Mouse (Mus musculus): ENCODE measurements at regions not wholly inside any gene's neighbourhood (a gene's known extent, or its start where the extent isn't known, plus 50 kb on each side); places are given as distances from the start of the nearest gene placed in this dataset. TPM values are rescaled to one million over a fixed set of nuclear protein-coding genes. Genes with fewer than 3 reads are reported as not detected.

DNA sequence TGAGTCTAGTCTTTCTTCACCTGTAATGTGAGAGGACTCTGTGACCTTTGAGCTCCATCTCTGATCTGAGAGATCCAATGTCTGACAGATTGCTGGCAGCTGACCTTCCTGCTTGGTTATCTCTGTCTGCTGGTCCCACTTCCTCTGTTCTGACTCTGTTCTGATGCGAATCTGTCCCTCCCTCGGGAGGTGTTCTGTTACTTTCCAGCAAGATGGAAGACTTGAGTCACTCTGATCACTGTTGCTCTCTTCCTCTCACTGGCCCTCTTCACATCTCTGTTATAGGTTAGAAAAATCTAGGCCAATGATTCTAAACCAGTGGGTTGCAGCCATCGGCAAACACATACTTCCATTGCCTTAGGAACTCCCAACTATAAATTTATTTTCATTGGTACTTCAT, 264.6 kb downstream of the Gm19410 start:
- no peaks in the 10 kb centered on the region for H3K9me3 ChIP-seq
- WGBS = 85% methylated on average over 3 of the region's 3 CpGs
- no peaks in the 10 kb centered on the region for H3K27me3 ChIP-seq (replicated peaks)
- H3K9ac ChIP-seq = no peak overlapping the region
- no peaks in the 10 kb centered on the region for H3K36me3 ChIP-seq
- no peak for ATAC-seq (ENCODE audit: low FRiP score, low read depth)
- H3K4me3 ChIP-seq = no peak overlapping the region
- H3K27ac ChIP-seq = no peak overlapping the region
- no peak overlapping the region for H3K4me2 ChIP-seq (replicated peaks)
- H3K4me1 ChIP-seq = no peaks in the 10 kb centered on the region

DNA sequence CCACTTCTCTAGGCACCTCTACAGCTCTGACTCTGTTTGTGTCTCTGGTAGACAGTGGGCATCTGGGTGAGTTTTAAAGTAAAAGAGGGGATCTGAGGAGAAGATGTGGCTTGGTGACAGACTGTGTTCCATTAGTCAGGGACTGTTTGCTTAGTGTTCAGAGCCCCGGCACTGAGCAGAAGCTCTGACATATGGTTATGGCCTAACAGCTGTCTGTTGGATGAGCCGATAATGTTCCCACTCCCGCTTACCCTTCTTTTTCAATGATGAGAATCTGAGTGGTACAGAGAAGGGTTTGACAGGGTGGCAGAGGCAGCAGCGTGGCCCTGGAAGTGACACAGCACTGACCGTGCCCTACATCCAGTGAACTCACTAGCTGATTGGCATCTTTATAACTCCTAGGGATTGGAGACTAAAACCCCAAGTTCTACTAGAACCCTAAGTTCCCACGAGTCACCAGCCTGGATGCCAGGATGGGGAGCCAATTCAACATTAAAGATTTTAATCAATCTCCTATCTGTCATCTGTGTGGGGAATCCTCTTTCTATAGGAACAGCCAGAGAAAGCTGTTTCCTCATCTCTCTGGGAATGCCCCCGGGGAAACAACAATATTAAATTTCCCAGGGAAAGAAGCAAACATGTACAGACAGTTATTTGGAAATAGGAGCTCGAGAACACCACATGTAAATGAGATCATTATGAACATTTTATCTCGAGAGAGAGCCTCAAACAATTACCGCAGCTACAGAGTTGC, 266.6 kb downstream of the Gm19410 start:
- WGBS = 80% methylated on average over 10 of the region's 10 CpGs
- Histone ChIP-seq H3K27me3 (replicated peaks) (no peaks in the 10 kb centered on the region), H3K36me3 (no peaks in the 10 kb centered on the region), H3K9ac (no peak overlapping the region), H3K27ac (no peak overlapping the region), H3K4me2 (replicated peaks) (no peak overlapping the region), H3K4me1 (no peaks in the 10 kb centered on the region), H3K9me3 (no peaks in the 10 kb centered on the region), H3K4me3 (no peak overlapping the region)
- ATAC-seq (ENCODE audit: low FRiP score, low read depth) = no peak

DNA sequence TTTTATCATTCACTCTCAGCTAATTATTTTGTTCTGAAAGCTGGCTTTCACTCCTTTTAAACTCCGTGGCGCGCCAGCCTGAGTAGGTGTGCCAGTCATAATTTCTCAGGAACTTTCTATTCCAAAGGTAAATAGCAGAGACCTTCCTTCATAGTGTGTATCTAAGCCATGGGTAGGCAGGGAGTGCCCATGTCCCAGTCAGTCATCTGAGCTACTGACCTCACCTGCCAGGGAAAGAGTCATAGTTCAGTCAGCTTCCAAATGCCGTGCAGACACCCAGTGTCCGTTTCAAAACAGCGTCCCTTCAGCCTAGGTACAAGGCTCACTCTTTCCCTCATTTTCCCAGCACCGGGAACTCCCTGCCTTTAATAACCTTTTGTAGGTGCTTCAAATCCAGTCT, 269.7 kb downstream of the Gm19410 start:
- H3K4me3 ChIP-seq = no peak overlapping the region
- H3K27ac ChIP-seq = no peak overlapping the region
- H3K9ac ChIP-seq = no peak overlapping the region
- no peaks in the 10 kb centered on the region for H3K4me1 ChIP-seq
- 93% methylated on average over 7 of the region's 7 CpGs for WGBS
- no peak for ATAC-seq (ENCODE audit: low FRiP score, low read depth)
- H3K36me3 ChIP-seq = no peaks in the 10 kb centered on the region
- no peak overlapping the region for H3K4me2 ChIP-seq (replicated peaks)
- no peaks in the 10 kb centered on the region for H3K27me3 ChIP-seq (replicated peaks)
- 0 out of 2 replicates have a peak, but pooled peaks cover 2% of the 10 kb centered on the region for H3K9me3 ChIP-seq

DNA sequence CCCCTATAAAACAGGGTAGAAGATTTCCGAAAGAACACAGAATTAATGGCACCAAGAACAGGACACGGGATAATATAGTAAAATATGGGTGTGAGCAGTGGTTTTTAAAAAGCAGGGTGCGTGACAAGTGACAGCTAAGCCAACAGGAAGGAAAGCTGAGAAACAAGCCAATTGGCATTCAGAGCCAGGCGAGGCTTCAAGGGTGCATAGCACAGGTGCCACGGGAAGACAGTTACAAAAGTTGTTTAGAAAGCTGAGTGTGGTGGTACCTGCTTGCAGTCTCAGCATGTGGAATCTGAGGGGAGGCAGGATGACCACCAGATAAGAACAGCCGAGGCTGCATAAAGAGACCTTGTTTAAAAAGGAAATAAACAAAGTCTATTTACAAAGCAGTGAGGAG, 270.7 kb downstream of the Gm19410 start:
- no peaks in the 10 kb centered on the region for H3K4me1 ChIP-seq
- 79% methylated on average over 6 of the region's 6 CpGs for WGBS
- H3K27ac ChIP-seq = no peak overlapping the region
- H3K36me3 ChIP-seq = no peaks in the 10 kb centered on the region
- no peaks in the 10 kb centered on the region for H3K27me3 ChIP-seq (replicated peaks)
- no peak overlapping the region for H3K4me3 ChIP-seq
- 0 out of 2 replicates have a peak, but pooled peaks cover 2% of the 10 kb centered on the region for H3K9me3 ChIP-seq
- ATAC-seq (ENCODE audit: low FRiP score, low read depth) = no peak
- H3K4me2 ChIP-seq (replicated peaks) = no peak overlapping the region
- no peak overlapping the region for H3K9ac ChIP-seq

DNA sequence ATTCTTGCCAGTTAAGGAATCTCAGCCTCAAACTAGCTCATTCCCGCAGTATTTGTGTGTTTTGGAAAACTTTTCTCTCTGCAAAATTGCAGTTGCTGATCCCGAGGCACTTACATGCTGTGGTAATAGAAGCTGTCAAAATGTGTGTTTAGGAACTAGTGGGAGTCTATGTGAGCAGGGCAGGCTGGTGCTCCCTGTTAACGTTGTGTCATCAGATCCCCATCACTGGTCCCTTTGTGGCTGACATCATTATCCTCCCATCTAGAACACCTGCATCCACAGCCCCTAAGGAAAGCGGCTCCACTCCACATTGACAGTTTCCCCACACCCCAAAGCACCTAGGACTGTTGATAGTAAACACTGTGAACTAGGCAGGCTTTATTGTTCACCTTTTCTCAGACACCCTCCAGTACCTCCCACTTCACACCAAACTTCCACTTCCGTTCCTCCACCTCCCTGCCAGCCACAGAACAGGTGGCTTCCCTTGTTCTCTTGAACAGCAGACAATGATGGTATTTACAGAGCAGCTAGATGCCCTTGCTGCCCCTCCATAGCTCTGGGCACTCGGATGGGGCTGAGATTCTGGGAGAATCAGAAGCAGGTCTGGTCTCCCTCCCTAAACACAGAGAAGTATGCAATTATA, 275.8 kb downstream of the Gm19410 start:
- Histone ChIP-seq H3K9me3 (0 out of 2 replicates have a peak, but pooled peaks cover 2% of the 10 kb centered on the region), H3K27me3 (replicated peaks) (no peaks in the 10 kb centered on the region), H3K27ac (no peak overlapping the region), H3K4me2 (replicated peaks) (no peak overlapping the region), H3K4me1 (no peaks in the 10 kb centered on the region), H3K4me3 (no peak overlapping the region), H3K9ac (no peak overlapping the region), H3K36me3 (no peaks in the 10 kb centered on the region)
- WGBS = 82% methylated on average over 6 of the region's 6 CpGs
- ATAC-seq (ENCODE audit: low FRiP score, low read depth) = no peak

DNA sequence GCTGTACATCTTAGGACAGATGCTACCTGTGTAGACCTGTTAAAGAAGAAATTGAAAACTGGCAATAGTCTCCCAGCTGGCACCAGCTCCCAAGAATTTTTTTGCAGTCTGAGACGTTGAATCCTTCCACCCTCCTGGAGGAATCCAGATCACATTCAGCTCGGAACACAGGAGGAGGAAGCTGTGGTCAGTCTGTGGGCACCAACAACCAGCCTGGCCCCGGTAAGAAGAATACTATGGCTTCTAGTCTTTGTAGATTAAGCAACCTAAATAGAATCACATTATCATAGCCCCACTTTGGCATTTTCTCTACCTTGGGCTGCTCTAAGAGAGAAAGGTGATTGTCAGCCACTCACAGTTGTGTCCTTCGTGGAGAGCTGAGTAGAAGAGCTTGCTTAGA, 277.0 kb downstream of the Gm19410 start:
- WGBS = 94% methylated on average over 4 of the region's 4 CpGs
- H3K4me2 ChIP-seq (replicated peaks) = no peak overlapping the region
- no peak overlapping the region for H3K27ac ChIP-seq

More for the DNA sequence above, 277.0 kb downstream of the Gm19410 start:
- no peak for ATAC-seq (ENCODE audit: low FRiP score, low read depth)
- Histone ChIP-seq H3K4me3 (no peak overlapping the region), H3K27me3 (replicated peaks) (no peaks in the 10 kb centered on the region), H3K9ac (no peak overlapping the region), H3K4me1 (no peaks in the 10 kb centered on the region), H3K9me3 (0 out of 2 replicates have a peak, but pooled peaks cover 2% of the 10 kb centered on the region), H3K36me3 (no peaks in the 10 kb centered on the region)

Small RNA genes lying in the stretch of these regions (microRNA-seq; reads per million reads assigned to microRNA genes)
- gene Gm22030 = not detected

All from neural tube, embryonic 12.5 days (tissue).